Mouse (Mus musculus): ENCODE data around the gene Hoxa13. TPM values are rescaled to one million over a fixed set of nuclear protein-coding genes. Genes with fewer than 3 reads are reported as not detected.
A peak's percentile ranks its signal among the peaks of the same experiment; 100 is the strongest.

Hoxa13 gene
- total RNA-seq (2021) = not detected

DNA sequence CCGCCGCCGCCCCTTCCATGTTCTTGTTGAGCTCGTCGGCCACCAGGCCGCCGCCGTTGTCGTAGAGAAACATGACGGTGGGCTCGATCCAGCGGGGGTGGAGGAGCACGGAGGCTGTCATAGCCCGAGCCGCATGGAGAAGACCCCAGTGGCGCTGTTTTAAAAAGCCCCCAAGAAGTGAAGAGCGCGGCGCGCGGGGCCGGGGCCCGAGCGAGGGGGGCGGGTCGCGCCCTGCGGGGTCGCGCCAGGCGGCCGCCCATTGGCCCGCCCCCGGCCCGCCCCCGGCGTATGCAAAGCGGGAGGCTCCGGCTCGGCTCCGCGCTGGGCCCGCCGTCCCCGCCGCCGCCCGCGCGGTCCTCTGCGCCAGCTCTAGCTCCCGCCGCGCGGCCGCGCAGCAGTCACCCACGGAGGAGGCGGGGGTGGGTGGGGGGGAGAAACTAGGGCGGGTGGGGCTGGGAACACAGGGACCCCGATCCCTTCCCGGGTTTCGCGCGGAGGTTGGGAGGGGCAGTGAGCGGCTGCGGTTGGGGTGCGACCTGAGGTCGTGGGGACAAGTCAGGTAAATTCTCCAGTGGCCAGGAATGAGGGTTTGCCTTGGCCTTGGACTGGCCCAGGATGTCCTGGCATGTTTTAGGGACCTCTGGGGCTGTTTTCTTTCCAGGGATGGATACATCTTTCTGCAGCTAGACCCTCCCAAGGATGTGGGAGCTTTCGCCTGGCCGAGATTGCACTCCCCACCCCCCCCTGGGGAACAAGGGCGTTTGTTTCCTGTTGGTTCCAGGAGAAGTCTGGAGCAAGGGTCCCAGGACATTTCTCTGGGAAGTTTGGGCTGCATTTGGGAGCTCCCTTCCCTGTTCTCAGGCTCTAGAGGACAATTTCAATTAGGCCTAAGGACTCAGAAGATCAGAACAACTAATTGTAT lies at the start of gene Hoxa13:
Gene Hoxa13 (minus strand): TSS at position 227 of the 922 bp plus-strand sequence.
- DNase-seq (ENCODE audit: extremely low spot score in 1 of 2, low spot score in 1 of 2) = no peak

DNA sequence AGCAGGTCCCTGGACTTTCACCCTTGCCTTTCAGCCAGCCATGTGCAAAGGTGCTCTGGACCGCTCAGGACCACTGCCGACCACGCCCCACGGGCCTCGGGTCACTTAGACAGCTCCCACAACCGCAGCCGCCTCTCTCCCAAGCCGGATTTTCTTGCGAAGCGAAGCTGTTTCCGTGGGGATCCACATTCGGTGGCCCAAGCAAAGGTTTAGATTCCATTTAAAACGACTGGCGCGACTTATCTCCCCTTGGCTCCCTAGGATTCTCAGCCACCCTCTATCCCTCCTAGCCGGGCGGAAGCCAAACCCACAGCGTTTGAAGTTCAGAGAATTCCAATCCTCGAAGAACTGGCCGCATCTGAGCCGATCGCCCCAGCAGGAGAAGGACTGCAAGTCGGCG lies 49.7 kb upstream of the Hoxa13 start:
- no peak for DNase-seq (ENCODE audit: extremely low spot score in 1 of 2, low spot score in 1 of 2)

DNA sequence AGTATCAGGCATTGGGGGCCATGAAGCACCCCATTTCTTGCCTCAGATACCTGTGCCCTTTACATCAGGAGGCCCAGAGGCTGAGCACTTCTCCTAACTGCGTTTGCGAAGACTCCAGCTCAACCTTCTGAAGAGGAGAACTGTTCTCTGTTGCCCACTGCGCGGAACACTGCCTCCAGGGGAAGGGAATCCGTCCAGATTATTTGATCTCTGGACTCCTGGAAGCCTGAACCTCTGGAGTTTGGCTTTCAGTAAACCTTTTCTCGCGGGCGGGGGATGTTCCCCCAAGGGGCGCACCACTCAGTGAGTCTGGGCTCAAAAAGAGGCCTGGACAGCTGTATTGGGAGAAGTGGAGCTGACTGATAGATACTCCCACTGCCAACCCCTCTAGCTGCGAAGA lies 49.1 kb upstream of the Hoxa13 start:
- no peak for DNase-seq (ENCODE audit: extremely low spot score in 1 of 2, low spot score in 1 of 2)

DNA sequence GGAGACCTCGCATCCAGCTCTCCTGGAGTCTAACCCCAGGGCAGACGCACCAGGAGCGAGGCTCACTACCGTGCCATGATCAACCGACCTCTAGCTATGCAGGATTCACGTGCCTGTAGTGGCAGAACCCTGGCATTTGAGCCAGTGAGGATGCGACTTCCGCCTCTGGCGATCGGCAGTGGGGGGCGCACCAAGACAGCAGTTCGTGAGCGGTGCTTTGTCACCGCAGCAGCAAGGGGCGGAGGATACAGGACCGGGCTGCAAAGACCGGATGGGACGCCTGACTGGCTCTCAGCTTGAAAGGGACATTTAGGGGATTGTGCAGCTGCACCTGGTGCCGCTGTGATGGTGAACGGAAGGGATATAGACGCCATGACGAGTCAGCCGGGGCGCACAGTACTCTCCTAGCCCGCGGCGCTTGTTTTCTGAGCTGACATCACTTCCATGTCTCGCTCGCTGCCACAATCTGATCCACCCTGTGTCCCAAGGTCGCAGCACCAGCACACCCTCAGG lies 45.3 kb upstream of the Hoxa13 start:
- DNase-seq (ENCODE audit: extremely low spot score in 1 of 2, low spot score in 1 of 2) = peak; percentile 56 to 58

DNA sequence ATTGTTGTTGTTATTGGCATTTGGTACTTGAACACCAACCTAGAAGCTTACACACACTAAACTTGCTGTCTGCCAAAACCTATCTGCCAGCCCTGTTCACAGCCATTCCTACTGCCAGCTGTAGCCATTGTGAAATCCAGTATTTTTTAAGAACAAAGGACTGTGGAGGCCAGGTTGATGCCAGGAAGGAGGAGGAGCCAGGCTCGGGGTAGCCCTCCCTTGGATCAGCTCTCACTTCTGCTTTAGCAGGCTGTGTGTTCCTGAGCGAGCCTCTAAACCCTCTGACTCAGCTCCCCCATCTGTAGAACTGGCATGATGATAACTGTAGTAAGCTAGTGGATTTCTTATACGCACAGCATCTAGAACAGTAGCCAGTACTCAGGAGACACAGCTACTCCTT lies 42.7 kb upstream of the Hoxa13 start:
- no peak for DNase-seq (ENCODE audit: extremely low spot score in 1 of 2, low spot score in 1 of 2)

DNA sequence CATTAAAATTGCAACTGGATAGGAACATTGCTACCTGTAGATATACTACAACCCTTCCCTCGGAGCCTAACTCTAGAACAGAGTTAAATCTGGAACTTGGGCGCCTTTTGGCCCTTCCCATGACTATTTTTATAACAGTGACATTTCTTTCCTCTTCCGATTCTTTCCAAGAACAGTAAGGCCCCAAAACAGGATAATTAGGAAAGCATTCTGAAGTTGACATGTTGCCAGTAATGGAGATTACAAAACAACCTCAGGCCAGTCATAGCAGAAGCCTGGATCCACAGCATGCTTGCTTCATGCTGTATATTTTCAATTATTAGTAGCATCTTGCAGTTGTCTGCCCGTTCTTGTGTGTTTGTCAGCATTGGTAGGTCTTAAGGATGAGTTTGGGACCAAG lies 40.1 kb upstream of the Hoxa13 start:
- no peak for DNase-seq (ENCODE audit: extremely low spot score in 1 of 2, low spot score in 1 of 2)

DNA sequence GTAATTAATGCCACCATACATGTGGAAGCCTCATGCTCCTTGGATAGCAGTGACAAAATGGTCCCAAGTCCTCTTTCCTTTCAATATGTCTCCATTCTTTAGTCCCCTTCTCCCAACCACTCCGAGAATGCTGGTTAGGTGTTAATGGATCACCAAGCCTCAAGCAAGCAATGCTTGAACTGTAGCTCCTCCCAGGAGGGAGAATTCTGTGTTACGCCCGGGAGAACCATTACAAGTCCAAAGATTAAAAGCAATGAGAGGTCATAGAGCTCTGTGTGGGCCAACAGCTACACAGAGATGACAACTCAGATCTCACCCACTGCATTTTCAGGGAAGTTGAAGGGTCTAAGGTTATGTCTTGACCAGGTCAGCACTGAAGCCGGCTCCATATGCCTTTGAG lies 37.8 kb upstream of the Hoxa13 start:
- no peak for DNase-seq (ENCODE audit: extremely low spot score in 1 of 2, low spot score in 1 of 2)

DNA sequence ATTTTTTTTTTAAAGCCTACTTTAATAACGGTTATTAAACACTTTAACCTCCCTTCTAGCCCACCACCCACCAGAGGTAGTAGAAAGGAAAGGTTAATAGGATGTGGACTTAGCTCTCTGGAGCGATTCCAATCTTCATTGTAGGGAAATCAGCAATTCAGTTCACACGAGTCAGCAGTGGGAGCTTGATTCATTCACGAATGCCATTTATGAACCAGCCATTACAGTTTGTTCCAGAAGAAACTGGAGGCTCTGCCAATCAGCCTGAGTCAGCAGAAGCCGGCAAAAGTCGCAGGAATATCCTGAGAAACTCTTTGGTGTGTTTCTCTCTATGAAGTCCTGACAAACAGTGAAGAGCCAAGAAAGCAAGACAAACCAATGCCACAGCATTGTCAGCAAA lies 33.9 kb upstream of the Hoxa13 start:
- no peak for DNase-seq (ENCODE audit: extremely low spot score in 1 of 2, low spot score in 1 of 2)

DNA sequence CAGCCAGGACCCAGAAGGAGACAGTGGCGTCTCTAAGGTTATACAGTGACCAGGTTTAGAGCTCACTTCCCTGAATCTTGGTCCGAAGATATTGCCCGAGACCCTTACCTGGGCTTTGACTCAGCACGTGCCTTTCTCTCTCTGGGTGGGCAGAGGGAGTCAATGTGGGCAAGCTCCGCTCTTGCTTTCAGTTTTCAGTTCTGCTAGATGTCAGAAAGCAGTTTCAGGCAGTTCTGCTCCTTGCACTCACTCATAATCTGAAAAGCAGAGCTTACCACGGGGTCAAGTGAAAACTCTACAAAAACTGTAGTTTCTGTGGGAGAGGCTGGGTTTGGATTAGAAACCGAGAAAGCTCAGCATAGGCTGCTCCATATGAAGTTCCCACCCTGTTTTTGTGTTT lies 31.6 kb upstream of the Hoxa13 start:
- no peak for DNase-seq (ENCODE audit: extremely low spot score in 1 of 2, low spot score in 1 of 2)

DNA sequence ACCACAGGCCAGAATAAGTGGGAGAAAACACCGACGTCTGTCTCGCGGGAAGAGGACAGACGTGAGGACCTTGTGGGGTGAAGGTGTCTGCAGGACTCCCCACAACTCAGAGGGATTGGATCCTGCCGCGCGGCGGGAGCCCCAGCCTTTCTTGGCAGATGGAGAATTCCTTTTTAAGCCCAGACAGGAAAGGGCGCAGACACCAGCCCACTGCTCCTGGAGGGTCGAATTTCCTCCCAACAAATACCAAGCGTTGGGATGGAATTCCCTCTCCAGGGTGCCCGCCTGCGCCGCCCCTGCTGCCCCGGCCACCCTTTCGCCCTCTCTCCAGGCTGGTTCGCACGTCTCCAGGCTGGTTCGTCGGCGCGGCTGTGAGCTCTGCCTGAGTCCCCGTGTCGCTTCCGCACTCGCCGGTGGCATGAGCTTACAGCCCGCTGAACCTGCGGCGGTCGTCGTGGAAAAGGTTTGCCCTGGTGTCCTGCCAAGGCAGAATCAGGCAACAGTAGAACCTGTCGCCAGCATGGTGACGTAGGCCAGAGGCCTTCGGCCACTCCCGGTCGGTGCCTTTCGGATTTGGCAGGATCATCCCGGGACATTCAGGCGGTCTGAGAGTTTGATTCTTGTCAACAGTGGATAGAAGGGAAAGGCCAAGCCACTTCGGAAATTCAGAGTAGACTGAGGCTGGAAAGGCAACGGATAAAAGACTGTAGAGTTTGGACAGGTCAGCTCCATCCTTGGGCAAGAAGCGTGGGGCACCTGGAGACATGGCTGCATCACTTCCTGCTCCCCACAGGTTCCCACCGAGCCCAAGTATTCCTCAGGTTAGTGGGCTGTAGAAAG lies 30.6 kb upstream of the Hoxa13 start:
- no peak for DNase-seq (ENCODE audit: extremely low spot score in 1 of 2, low spot score in 1 of 2)

DNA sequence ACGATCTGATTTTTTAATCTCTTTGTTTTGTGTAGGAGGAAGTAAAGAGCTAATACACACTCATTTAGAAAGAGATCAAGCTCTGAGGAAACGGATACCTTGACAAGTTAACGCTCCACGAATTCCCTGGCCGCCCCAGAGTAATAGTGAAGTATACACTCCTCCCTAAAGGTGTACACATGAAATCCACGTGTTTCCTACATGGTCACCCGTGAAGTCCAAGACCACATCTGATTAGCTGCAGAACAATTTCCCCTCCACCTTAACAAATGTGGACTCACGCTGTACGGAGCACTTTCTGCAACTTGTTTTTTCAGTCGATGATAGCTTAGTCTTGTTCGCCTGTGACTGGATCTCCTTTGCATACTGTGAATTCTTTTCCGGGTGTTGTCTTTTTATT lies 29.5 kb upstream of the Hoxa13 start:
- no peak for DNase-seq (ENCODE audit: extremely low spot score in 1 of 2, low spot score in 1 of 2)

DNA sequence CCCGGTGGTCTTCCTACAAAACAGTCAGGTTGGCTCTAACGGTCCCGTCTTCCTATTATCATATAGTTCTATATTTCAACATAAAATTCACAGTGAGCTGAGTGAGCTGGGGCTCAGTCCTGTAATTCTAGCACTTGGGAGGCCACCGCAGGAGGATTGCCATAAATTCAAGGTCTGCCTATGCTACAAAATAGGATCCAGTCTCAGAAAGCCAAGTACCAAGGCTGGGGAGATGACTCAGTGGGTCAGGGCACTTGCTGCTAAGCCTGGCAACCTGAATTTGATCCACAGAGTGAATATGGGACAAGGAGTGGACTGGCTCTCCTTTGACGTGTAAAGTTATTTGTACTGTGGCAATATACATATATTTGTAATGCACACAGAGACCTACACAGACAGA lies 23.2 kb upstream of the Hoxa13 start:
- DNase-seq (ENCODE audit: extremely low spot score in 1 of 2, low spot score in 1 of 2) = no peak

DNA sequence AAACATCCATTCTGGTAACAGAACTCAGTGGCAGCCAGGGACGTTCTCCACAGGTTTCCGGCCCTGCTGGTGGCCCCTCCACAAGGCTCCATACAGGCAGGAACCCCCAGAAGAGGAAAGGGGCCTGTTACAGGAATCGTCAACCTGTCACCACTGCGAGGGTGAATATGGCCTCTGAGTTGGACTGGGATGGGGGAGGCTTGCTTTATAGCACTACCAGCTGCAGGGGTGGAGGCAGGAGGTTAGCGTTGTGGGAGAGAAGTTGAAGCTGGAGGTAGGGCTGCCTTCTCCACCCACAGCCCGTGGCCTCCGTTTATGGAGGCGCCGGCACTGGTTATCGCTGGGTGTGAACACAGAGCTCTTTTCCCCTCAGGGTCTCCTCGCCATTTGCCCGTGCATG lies 20.4 kb upstream of the Hoxa13 start:
- no peak for DNase-seq (ENCODE audit: extremely low spot score in 1 of 2, low spot score in 1 of 2)

DNA sequence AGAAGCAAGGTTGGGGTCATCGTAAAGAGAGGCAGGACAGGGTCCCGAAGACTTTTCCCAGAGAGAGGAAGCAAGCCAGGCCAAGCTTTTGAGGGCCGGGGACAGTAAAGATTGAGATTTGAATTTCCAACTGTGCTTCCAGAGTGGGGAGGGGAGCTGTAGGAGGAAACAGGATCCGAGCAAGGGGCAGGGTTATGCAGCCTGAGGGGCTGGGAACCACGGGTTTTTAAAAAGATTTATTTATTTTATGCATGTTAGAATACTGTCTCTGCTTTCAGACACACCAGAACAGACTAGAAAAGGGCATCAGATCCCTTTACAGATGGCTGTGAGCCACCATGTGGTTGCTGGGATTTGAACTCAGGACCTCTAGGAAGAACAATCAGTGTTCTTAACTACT lies 16.2 kb upstream of the Hoxa13 start:
- no peak for DNase-seq (ENCODE audit: extremely low spot score in 1 of 2, low spot score in 1 of 2)

DNA sequence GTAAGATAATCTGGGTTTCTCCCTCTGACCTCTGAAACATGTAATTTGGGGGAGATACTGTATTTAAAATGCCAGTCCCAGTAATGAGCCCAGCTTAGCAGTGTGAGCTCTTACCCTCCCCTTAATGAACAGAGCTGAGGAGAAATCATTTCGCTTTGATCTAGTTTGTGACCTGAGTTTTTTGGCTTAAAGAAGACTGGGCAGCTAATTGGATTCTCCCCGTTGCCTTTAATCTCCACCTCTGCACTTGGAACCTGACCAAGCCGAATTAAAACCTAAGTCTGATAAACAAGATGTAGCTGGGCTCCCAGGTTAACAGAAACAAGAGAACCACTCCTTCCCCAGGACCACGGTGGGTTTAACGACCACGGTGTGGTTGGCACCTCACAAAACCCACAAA lies 15.7 kb upstream of the Hoxa13 start:
- no peak for DNase-seq (ENCODE audit: extremely low spot score in 1 of 2, low spot score in 1 of 2)

DNA sequence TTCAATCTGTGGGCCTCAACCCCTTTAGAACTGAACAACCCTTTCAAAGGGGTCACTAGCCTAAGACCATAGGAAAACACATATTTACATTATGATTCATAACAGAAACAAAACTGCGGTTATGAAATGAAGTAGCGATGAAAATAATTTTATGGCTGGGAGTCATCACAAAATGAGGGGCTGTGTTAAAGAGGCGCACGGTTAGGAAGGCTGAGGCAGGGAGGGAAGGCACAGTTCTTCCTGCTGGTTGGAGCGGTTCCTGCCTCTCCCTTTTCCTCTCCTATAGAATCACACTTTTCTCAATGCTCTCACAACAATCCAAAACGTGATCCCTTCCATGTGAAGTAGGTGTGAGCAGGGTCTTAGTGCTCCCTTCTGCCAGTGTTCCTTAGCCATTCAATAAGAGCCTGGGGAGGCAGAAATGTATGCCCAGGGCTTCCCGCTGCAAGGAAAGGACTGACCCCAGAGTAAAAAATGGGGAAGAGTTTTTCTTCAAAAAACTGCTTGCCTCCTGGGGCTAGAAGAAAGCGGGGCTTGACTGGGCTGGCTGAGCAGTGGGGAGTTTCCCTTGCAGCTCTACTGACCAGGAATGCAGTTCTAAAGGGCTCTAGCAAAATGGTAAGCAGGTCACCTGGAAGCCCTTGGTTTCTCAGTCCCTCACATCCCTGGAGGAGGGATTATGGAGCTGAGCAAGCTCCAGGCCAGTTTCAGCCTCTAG lies 15.0 kb upstream of the Hoxa13 start:
- DNase-seq (ENCODE audit: extremely low spot score in 1 of 2, low spot score in 1 of 2) = no peak

DNA sequence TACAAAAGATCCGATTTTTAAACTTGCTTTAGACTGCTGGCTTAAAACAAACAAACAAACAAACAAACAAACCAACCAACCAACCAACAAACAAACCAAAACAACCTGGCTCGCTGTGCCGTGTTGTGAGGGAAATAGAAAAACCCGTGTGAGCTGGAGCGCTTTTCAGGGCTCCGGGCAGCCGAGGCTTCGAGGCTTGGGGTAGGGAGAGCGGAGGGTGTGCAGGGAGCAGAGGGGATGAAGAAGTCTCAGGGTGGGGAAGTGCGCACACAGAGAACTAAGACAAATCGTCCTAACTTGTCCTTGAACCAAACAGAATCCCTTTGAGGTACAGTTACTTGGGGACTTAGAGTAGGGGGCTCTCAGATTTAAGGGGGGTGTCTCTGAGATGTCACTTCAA lies 13.9 kb upstream of the Hoxa13 start:
- no peak for DNase-seq (ENCODE audit: extremely low spot score in 1 of 2, low spot score in 1 of 2)

DNA sequence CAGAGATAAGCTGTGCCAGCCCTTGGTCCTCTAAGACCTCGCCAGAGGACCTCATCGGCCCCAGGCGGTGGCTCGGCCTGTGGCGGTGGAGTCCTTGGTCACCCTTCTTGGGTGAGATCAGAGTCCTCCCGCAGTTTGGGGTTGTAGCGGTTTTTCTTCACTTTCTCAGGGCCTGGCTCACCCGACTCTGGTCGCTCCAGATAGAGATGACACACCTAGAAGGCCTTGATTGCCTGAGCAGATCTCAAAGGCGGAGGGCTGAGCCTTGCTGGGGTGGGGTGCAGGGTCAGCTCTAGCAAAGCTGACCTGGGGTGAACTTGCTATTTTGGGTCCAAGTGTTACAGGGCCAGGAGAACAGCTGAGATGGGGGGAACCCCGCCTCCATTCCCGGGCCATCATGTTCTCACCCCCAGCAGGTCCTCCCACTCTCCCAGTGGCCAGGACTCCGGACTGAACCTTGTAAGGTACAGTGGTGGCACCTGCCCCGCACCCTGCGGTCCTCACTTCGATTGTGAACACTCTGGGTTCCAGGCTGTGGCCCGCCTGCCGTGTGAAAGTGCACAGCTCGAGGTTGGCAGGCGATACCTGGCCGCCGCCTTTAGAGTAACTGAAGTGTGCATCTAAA lies 13.1 kb upstream of the Hoxa13 start:
- DNase-seq (ENCODE audit: extremely low spot score in 1 of 2, low spot score in 1 of 2) = no peak

DNA sequence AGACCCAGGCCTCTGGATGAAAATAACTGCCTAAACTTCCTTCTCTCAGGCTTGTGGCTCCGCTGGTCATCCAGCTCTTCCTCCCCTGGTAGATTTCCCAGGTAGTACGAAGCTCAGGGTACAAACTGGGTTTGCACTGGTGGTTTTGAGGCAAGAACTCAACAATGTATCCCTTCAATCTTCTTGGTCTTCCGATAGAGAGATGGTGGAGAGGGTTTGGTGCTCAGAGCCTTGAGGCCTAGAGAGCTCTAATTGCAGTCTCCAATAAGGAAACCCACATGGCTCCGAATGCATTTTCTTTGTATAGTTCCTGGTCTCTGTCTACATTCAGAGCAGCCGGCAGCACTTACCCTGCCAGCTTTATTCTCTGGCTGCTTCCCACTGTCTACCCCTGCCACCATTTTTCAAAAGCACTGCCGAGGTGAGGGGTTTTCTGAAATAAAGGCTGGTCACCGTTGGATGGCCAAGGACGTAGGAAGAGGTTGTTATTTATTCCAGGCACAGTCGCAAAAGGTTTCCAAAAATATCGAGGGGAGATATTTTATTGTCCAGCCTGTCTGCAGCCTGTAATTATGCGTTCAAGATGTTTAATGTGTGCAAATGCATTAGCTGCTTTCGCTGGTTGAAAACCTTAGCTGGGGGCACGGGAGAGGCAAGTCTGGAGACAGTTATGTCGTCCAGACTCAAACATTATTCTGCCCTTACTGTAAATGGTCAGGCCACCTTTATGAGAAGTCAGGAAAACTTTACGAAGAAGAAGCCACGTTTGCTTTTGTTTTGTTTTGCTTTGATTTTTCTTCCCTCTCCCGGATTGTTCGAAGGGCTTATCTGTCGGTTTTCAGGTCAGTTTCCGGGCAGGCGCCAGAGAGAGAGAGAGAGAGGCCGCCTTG lies 12.3 kb upstream of the Hoxa13 start:
- DNase-seq (ENCODE audit: extremely low spot score in 1 of 2, low spot score in 1 of 2) = no peak
